Mouse (Mus musculus) intestine, embryonic 16.5 days (tissue): ENCODE measurements around the gene Megf11. TPM values are rescaled to one million over a fixed set of nuclear protein-coding genes. Genes with fewer than 3 reads are reported as not detected.

Experiments used
- ATAC-seq: fragments of 200-750 bp; cut with Nextera tagmentation; 2 replicates; pipeline ENCODE4 v1.8.0; 2017; ENCODE audit warnings: moderate TSS enrichment, moderate library complexity
- H3K27ac ChIP-seq: fragments of 300-500 bp; sonication (generic); 2 replicates; pipeline ENCODE4 v1.5.1; 2014; ENCODE audit warnings: mild to moderate bottlenecking, low read length
- H3K27me3 ChIP-seq: fragments of 300-500 bp; sonication (generic); replicated peaks from 2 replicates; pipeline ENCODE4 v1.6.1; 2014; ENCODE audit warnings: low read length, control low read depth, mixed read lengths; ENCODE audit not compliant: control insufficient read depth, insufficient read depth
- H3K36me3 ChIP-seq: fragments of 300-500 bp; sonication (generic); 2 replicates; pipeline ENCODE4 v1.6.1; 2014; ENCODE audit warnings: low read length, control low read depth; ENCODE audit not compliant: control insufficient read depth, insufficient read depth
- H3K4me1 ChIP-seq: fragments of 300-500 bp; sonication (generic); 2 replicates; pipeline ENCODE4 v1.6.1; 2014; ENCODE audit warnings: low read length, control low read depth, mixed read lengths; ENCODE audit not compliant: control insufficient read depth, insufficient read depth
- H3K4me2 ChIP-seq: fragments of 300-500 bp; sonication (generic); 2 replicates; pipeline ENCODE4 v1.6.1; 2014; ENCODE audit warnings: low read depth, low read length, control low read depth
- H3K4me3 ChIP-seq: fragments of 300-500 bp; sonication (generic); 2 replicates; pipeline ENCODE4 v1.5.1; 2014; ENCODE audit warnings: mild to moderate bottlenecking, low read length
- H3K9ac ChIP-seq: fragments of 300-500 bp; sonication (generic); 2 replicates; pipeline ENCODE4 v1.6.1; 2014; ENCODE audit warnings: low read depth, low read length
- H3K9me3 ChIP-seq: fragments of 300-500 bp; sonication (generic); 2 replicates; pipeline ENCODE4 v1.6.1; 2016; ENCODE audit warnings: low read length, control low read depth; ENCODE audit not compliant: control insufficient read depth
- WGBS: fragments of 180-500 bp; shearing (Covaris S2); extraction: QIAGEN DNeasy Blood & Tissue Kit; methylation state at CpG from one replicate; pipeline ENCODE4 v1.1.7; 2014; 5-methylcytosine and 5-hydroxymethylcytosine counted together
- polyA plus RNA-seq: library from polyadenylated mRNA; unstranded; fragments of >200 nt; fragmentation: Nextera tagmentation; extraction: Ambion mirVana; gene quantifications from 2 replicates; pipeline ENCODE4 v1.2.1, GENCODE M21; 2015

Gene Megf11
- polyA plus RNA-seq, 1 experiment from 2014 or later: 0.76 TPM

DNA sequence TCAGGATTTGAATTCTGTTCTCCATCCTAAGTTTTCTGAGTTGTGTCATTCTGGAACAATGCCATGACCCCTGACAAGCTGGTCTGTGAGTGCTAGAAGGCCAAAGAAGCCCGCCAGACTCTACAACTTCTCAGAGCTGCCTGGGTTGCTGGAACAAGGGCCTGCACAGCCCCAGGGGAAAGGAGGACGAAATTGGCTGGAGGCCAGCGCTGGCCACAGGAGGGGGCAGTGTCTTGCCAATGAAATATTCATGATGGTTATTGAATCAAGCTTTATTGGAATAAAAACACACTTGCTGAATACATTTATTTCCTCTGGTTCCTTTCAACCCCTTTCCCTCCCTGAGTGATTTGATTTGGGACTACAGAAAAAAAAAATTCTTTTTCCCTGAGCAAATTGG is 224.1 kb downstream of the Megf11 start:
- H3K4me3 ChIP-seq: no peak overlapping the region
- peaks cover 5% of the 10 kb centered on the region; the same call in 1 of the 2 replicates for H3K4me1 ChIP-seq
- no peak overlapping the region for H3K4me2 ChIP-seq
- no peak overlapping the region for H3K9ac ChIP-seq
- H3K36me3 ChIP-seq: no peaks in the 10 kb centered on the region
- H3K27me3 ChIP-seq: no peaks in the 10 kb centered on the region
- no peaks in the 10 kb centered on the region for H3K9me3 ChIP-seq
- 55% methylated on average over 3 of the region's 3 CpGs for WGBS
- H3K27ac ChIP-seq: no peak overlapping the region
- ATAC-seq: no peak

- 34% methylated on average over 7 of the region's 7 CpGs for WGBS
Measured at GRCm38 (mm10) chr9:64612121-64612983, 226.9 kb downstream of the Megf11 start.

GRCm38 (mm10) chr9:64612984-64613649 is 227.7 kb downstream of the Megf11 start:
- H3K9ac ChIP-seq: no peak overlapping the region
- no peaks in the 10 kb centered on the region for H3K27me3 ChIP-seq
- 53% methylated on average over 7 of the region's 7 CpGs for WGBS
- H3K4me2 ChIP-seq: no peak overlapping the region
- no peak for ATAC-seq
- no peaks in the 10 kb centered on the region for H3K36me3 ChIP-seq
- no peaks in the 10 kb centered on the region for H3K4me1 ChIP-seq
- no peaks in the 10 kb centered on the region for H3K9me3 ChIP-seq
- no peak overlapping the region for H3K27ac ChIP-seq
- no peak overlapping the region for H3K4me3 ChIP-seq

More at GRCm38 (mm10) chr9:64612121-64612983, 226.9 kb downstream of the Megf11 start:
- Histone ChIP-seq H3K27ac (no peak overlapping the region), H3K9ac (no peak overlapping the region), H3K36me3 (no peaks in the 10 kb centered on the region), H3K9me3 (no peaks in the 10 kb centered on the region), H3K4me3 (no peak overlapping the region), H3K27me3 (no peaks in the 10 kb centered on the region), H3K4me1 (no peaks in the 10 kb centered on the region), H3K4me2 (no peak overlapping the region)
- ATAC-seq: no peak

DNA sequence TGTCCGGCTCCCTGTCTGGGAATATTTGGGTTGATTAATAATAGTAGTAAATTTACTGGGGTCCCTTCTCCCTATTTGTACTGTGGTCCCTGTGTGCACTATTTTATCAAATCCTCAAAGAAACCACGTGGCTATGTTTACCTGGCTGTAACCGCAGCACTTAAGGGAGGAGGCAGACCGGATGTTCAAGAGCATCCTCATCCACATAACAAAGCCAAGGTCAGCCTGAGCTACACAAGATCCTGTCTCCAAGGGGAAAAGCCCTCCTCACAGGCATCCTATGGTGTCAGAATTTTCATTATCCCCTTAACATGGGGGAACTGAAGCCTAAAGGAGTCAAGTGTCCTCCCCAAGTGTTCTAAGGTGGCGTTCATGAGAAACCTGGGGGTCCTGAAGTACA is 232.0 kb downstream of the Megf11 start:
- Histone ChIP-seq H3K36me3 (no peaks in the 10 kb centered on the region), H3K4me3 (no peak overlapping the region), H3K27me3 (no peaks in the 10 kb centered on the region), H3K9me3 (no peaks in the 10 kb centered on the region), H3K4me2 (no peak overlapping the region), H3K27ac (no peak overlapping the region), H3K9ac (no peak overlapping the region), H3K4me1 (peaks cover 8% of the 10 kb centered on the region)
- WGBS: 59% methylated on average over 5 of the region's 5 CpGs
- ATAC-seq: no peak

GRCm38 (mm10) chr9:64618433-64618832 is 233.0 kb downstream of the Megf11 start:
- H3K4me1 ChIP-seq: peaks cover 8% of the 10 kb centered on the region
- 55% methylated on average over 3 of the region's 3 CpGs for WGBS

GRCm38 (mm10) chr9:64619440-64619839 is 234.0 kb downstream of the Megf11 start:
- Histone ChIP-seq H3K9me3 (no peaks in the 10 kb centered on the region), H3K36me3 (no peaks in the 10 kb centered on the region), H3K27me3 (no peaks in the 10 kb centered on the region), H3K9ac (peak overlapping the region; percentile 29; the same call in 1 of the 2 replicates), H3K4me2 (0 out of 2 replicates have a peak overlapping the region, but pooled peaks have one; percentile 3), H3K4me1 (peaks cover 8% of the 10 kb centered on the region), H3K4me3 (no peak overlapping the region), H3K27ac (peak overlapping the region; percentile 92)
- peak; percentile 82 for ATAC-seq
- 50% methylated on average over 10 of the region's 10 CpGs for WGBS

More at GRCm38 (mm10) chr9:64618433-64618832, 233.0 kb downstream of the Megf11 start:
- Histone ChIP-seq H3K9me3 (no peaks in the 10 kb centered on the region), H3K4me2 (0 out of 2 replicates have a peak overlapping the region, but pooled peaks have one; percentile 3), H3K27ac (peak overlapping the region; percentile 58), H3K27me3 (no peaks in the 10 kb centered on the region), H3K4me3 (no peak overlapping the region; the same call in 1 of the 2 replicates), H3K9ac (peak overlapping the region; percentile 32; the same call in 1 of the 2 replicates), H3K36me3 (no peaks in the 10 kb centered on the region)
- peak; percentile 54; the same call in 1 of the 2 replicates for ATAC-seq

GRCm38 (mm10) chr9:64620596-64620995 is 235.2 kb downstream of the Megf11 start:
- Histone ChIP-seq H3K9ac (no peak overlapping the region), H3K4me1 (peaks cover 8% of the 10 kb centered on the region), H3K36me3 (no peaks in the 10 kb centered on the region), H3K27me3 (no peaks in the 10 kb centered on the region), H3K27ac (peak overlapping the region; percentile 92), H3K4me2 (no peak overlapping the region), H3K4me3 (no peak overlapping the region), H3K9me3 (no peaks in the 10 kb centered on the region)
- 63% methylated on average over 8 of the region's 8 CpGs for WGBS
- no peak for ATAC-seq

DNA sequence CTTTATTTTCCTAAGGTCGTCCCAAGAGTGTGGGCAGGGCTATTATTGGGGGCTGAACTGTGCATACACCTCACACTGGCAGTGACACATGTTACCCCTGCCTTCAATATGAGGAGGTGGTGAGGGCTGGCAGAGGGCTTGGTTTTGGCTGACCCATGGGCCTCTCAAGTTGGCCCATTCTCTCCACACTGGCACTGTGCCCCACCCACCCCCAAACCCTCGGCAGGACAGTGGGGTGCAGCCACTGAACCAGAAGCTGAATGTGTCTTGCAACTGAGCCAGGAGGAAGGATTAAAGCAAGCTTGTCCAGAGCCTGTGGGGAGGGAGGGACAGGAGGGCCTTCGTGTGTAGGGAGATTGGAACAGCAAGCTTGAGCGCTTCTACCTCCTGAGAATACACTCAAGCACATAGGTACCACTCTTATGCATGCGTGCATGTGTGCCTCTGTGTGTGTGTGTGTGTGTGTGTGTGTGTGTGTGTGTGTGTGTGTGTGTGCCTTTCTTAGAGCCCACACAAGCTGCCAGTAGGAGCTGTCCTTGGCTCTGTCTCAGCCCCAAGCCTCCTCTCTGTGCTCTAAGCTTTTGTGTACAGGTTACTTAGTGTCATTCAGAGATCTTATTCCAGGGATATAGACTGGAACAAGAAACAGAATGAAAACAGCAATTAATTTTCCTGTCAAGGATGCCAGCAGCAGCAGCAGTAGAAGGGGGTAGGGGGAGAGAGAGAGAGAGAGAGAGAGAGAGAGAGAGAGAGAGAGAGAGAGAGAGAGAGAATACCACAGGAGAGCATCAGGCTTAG is 236.3 kb downstream of the Megf11 start:
- Histone ChIP-seq H3K4me2 (no peak overlapping the region), H3K4me3 (no peak overlapping the region), H3K9ac (no peak overlapping the region), H3K9me3 (no peaks in the 10 kb centered on the region), H3K27me3 (no peaks in the 10 kb centered on the region), H3K4me1 (peaks cover 8% of the 10 kb centered on the region), H3K36me3 (no peaks in the 10 kb centered on the region), H3K27ac (no peak overlapping the region)
- no peak for ATAC-seq
- WGBS: 55% methylated on average over 5 of the region's 5 CpGs

DNA sequence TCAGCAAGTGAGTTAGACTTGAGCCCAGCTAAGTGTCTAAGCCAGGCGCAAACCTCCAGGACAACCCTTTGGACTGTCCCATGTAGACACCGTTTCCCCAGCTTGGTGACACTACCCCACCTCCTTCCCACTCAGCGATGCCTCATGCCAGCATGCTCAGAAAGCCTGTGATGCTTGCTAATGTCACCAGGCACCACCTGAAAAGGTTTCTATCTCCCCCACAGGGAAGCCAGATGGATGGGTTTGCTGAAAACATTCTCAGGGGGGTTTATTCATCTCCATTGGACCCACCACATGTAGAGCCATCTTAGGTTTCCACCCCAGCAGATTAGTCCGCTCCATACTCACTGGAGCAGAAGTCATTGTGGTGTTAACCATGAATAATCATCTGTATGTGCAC is 237.9 kb downstream of the Megf11 start:
- Histone ChIP-seq H3K36me3 (no peaks in the 10 kb centered on the region), H3K4me2 (no peak overlapping the region), H3K27ac (no peak overlapping the region), H3K4me3 (no peak overlapping the region), H3K9ac (no peak overlapping the region), H3K9me3 (no peaks in the 10 kb centered on the region), H3K4me1 (peaks cover 8% of the 10 kb centered on the region), H3K27me3 (no peaks in the 10 kb centered on the region)
- 85% methylated on average over 4 of the region's 4 CpGs for WGBS
- no peak for ATAC-seq
